Mouse (Mus musculus) midbrain, postnatal 0 days (tissue): Measurements from ENCODE around the gene Olfr318. TPM values are rescaled to one million over a fixed set of nuclear protein-coding genes. Genes with fewer than 3 reads are reported as not detected.
"Not testable (repeated sequence)": the region's sequence is repeated elsewhere in the genome, so short reads cannot be mapped to it uniquely, and the experiment has no call there.

ENCODE experiments used
- ATAC-seq: fragments of 200-750 bp; cut with Nextera tagmentation; 2 replicates; pipeline ENCODE4 v1.8.0; 2017; ENCODE audit warnings: moderate number of reproducible peaks, mild to moderate bottlenecking, moderate TSS enrichment, moderate library complexity; ENCODE audit not compliant: low FRiP score
- DNase-seq: peaks from one replicate; pipeline ENCODE4 v3.0.0-alpha.2; 2015; ENCODE audit warnings: low spot score
- H3K27ac ChIP-seq: fragments of 300-500 bp; sonication (generic); 2 replicates; pipeline ENCODE4 v1.5.1; 2014; ENCODE audit warnings: low read depth, mild to moderate bottlenecking, low read length, mixed read lengths
- H3K27me3 ChIP-seq: fragments of 300-500 bp; sonication (generic); 2 replicates; pipeline ENCODE4 v1.6.1; 2014; ENCODE audit warnings: low read length, control low read depth, mixed read lengths; ENCODE audit not compliant: insufficient read depth
- H3K36me3 ChIP-seq: fragments of 300-500 bp; sonication (generic); 2 replicates; pipeline ENCODE4 v1.6.1; 2014; ENCODE audit warnings: low read length, control low read depth, mixed read lengths; ENCODE audit not compliant: insufficient read depth
- H3K4me1 ChIP-seq: fragments of 300-500 bp; sonication (generic); 2 replicates; pipeline ENCODE4 v1.6.1; 2014; ENCODE audit warnings: mild to moderate bottlenecking, control low read depth, antibody characterized with exemption, low read length, mixed read lengths; ENCODE audit not compliant: insufficient read depth
- H3K4me2 ChIP-seq: fragments of 300-500 bp; sonication (generic); 2 replicates; pipeline ENCODE4 v1.6.1; 2014; ENCODE audit warnings: low read depth, mild to moderate bottlenecking, low read length, mixed read lengths; ENCODE audit not compliant: poor library complexity, severe bottlenecking
- H3K4me3 ChIP-seq: fragments of 300-500 bp; sonication (generic); 2 replicates; pipeline ENCODE4 v1.5.1; 2014; ENCODE audit warnings: low read depth, mild to moderate bottlenecking, low read length, moderate library complexity
- H3K9ac ChIP-seq: fragments of 300-500 bp; sonication (generic); replicated peaks from 2 replicates; pipeline ENCODE4 v1.6.1; 2014; ENCODE audit warnings: mild to moderate bottlenecking, low read length, moderate library complexity, mixed read lengths; ENCODE audit not compliant: poor library complexity, severe bottlenecking
- H3K9me3 ChIP-seq: fragments of 300-500 bp; sonication (generic); 2 replicates; pipeline ENCODE4 v1.6.1; 2016; ENCODE audit warnings: low read length, control low read depth
- CTCF ChIP-seq: IDR thresholded peaks from 2 replicates; pipeline ENCODE4 v1.5.1; 2016; ENCODE audit warnings: antibody characterized with exemption, mild to moderate bottlenecking
- WGBS: fragments of 180-500 bp; shearing (Covaris S2); extraction: QIAGEN DNeasy Blood & Tissue Kit; methylation state at CpG from one replicate; pipeline ENCODE4 v1.1.7; 2014; 5-methylcytosine and 5-hydroxymethylcytosine counted together
- polyA plus RNA-seq: library from polyadenylated mRNA; unstranded; fragments of >200 nt; fragmentation: Nextera tagmentation; extraction: Ambion mirVana; gene quantifications from 2 replicates; pipeline ENCODE4 v1.2.1, GENCODE M21; 2015
- total RNA-seq: library from RNA; depleted of rRNA; stranded (reverse); fragments of >200 nt; gene quantifications from 2 replicates; pipeline ENCODE4 v1.2.3, GENCODE M21; 2014; rRNA removed

Olfr318 gene
- total RNA-seq (not detected in 2 replicates), polyA plus RNA-seq (not detected in 2 replicates)

- DNase-seq (no peak), ATAC-seq (no peak)
- Histone ChIP-seq H3K4me1 (no peaks in the 10 kb centered on the region), H3K4me3 (no peak within 1 kb of the TSS), H3K36me3 (no peaks in the 10 kb centered on the region), H3K9me3 (no peaks in the 10 kb centered on the region), H3K4me2 (no peak within 1 kb of the TSS), H3K9ac (no peak within 1 kb of the TSS), H3K27me3 (no peaks in the 10 kb centered on the region), H3K27ac (no peak within 1 kb of the TSS)
- no peak for TF ChIP-seq CTCF
These were observed at the start of gene Olfr318 for GRCm38 (mm10) chr11:58723914-58724313. TSS of gene Olfr318 (minus strand) at chr11:58724014.

GRCm38 (mm10) chr11:58772888-58773287 lies 49.1 kb upstream of the Olfr318 start, which contains the start of gene Olfr315:
TSS of gene Olfr315 (plus strand) at chr11:58773188.
- no peaks in the 10 kb centered on the region for H3K4me1 ChIP-seq
- ATAC-seq = no peak

GRCm38 (mm10) chr11:58752434-58752833 lies 28.6 kb upstream of the Olfr318 start, which contains the start of gene Olfr316:
TSS of gene Olfr316 (plus strand) at chr11:58752734.
- 93% methylated on average over 2 of the region's 2 CpGs for WGBS
- no peaks in the 10 kb centered on the region for H3K27me3 ChIP-seq
- no peak within 1 kb of the TSS for H3K4me2 ChIP-seq
- DNase-seq (no peak), ATAC-seq (no peak)
- H3K9me3 ChIP-seq = no peaks in the 10 kb centered on the region
- no peak within 1 kb of the TSS for H3K4me3 ChIP-seq
- no peaks in the 10 kb centered on the region for H3K36me3 ChIP-seq
- no peaks in the 10 kb centered on the region for H3K4me1 ChIP-seq
- H3K9ac ChIP-seq = no peak within 1 kb of the TSS
- no peak within 1 kb of the TSS for H3K27ac ChIP-seq
- no peak for TF ChIP-seq CTCF

More at GRCm38 (mm10) chr11:58772888-58773287, 49.1 kb upstream of the Olfr318 start, which contains the start of gene Olfr315:
- no peak for DNase-seq
- Histone ChIP-seq H3K4me3 (no peak within 1 kb of the TSS), H3K27ac (no peak within 1 kb of the TSS), H3K36me3 (no peaks in the 10 kb centered on the region), H3K4me2 (no peak within 1 kb of the TSS), H3K9ac (no peak within 1 kb of the TSS), H3K27me3 (no peaks in the 10 kb centered on the region), H3K9me3 (no peaks in the 10 kb centered on the region)
- no peak for TF ChIP-seq CTCF

GRCm38 (mm10) chr11:58751096-58751495 lies 27.3 kb upstream of the Olfr318 start:
- not testable (repeated sequence) for H3K4me2 ChIP-seq, H3K9me3 ChIP-seq, H3K27ac ChIP-seq, H3K27me3 ChIP-seq, DNase-seq, H3K4me1 ChIP-seq, H3K4me3 ChIP-seq, ATAC-seq, H3K9ac ChIP-seq, H3K36me3 ChIP-seq
- WGBS = 95% methylated on average over 18 of the region's 18 CpGs

GRCm38 (mm10) chr11:58738792-58739262 lies 15.0 kb upstream of the Olfr318 start, which contains the start of gene Olfr317:
TSS of gene Olfr317 (minus strand) at chr11:58739212.
- no peak within 1 kb of the TSS for H3K9ac ChIP-seq
- no peaks in the 10 kb centered on the region for H3K4me1 ChIP-seq
- H3K27me3 ChIP-seq = no peaks in the 10 kb centered on the region
- no peak for ATAC-seq
- H3K9me3 ChIP-seq = no peaks in the 10 kb centered on the region
- H3K4me3 ChIP-seq = no peak within 1 kb of the TSS
- TF ChIP-seq CTCF = no peak
- no peak within 1 kb of the TSS for H3K4me2 ChIP-seq
- no peak within 1 kb of the TSS for H3K27ac ChIP-seq
- DNase-seq = no peak
- no peaks in the 10 kb centered on the region for H3K36me3 ChIP-seq
- 80% methylated on average over 4 of the region's 4 CpGs for WGBS

GRCm38 (mm10) chr11:58733372-58733771 lies 9.6 kb upstream of the Olfr318 start:
- Histone ChIP-seq H3K4me2 (no peak overlapping the region), H3K9ac (no peak overlapping the region), H3K4me3 (no peak overlapping the region), H3K4me1 (no peaks in the 10 kb centered on the region), H3K36me3 (no peaks in the 10 kb centered on the region), H3K9me3 (no peaks in the 10 kb centered on the region), H3K27ac (no peak overlapping the region), H3K27me3 (no peaks in the 10 kb centered on the region)
- TF ChIP-seq CTCF = no peak
- peak; percentile 58 for DNase-seq
- 48% methylated on average over 3 of the region's 3 CpGs for WGBS
- ATAC-seq = no peak

GRCm38 (mm10) chr11:58727896-58728650 lies 4.3 kb upstream of the Olfr318 start:
- H3K9me3 ChIP-seq, H3K36me3 ChIP-seq, H3K4me3 ChIP-seq, H3K9ac ChIP-seq, H3K4me2 ChIP-seq, H3K27ac ChIP-seq, ATAC-seq, H3K4me1 ChIP-seq, DNase-seq, H3K27me3 ChIP-seq: not testable (repeated sequence)
- WGBS = 79% methylated on average over 6 of the region's 6 CpGs
